Mouse (Mus musculus) hindbrain, embryonic 13.5 days (tissue): ENCODE measurements at regions not wholly inside any gene's neighbourhood (a gene's known extent, or its start where the extent isn't known, plus 50 kb on each side); places are given as distances from the start of the nearest gene placed in this dataset.

Source experiments
- ATAC-seq: fragments of 200-750 bp; cut with Nextera tagmentation; 2 replicates; pipeline ENCODE4 v1.8.0; 2017; ENCODE audit warnings: moderate TSS enrichment; ENCODE audit not compliant: low FRiP score
- H3K27ac ChIP-seq: fragments of 300-500 bp; sonication (generic); 2 replicates; pipeline ENCODE4 v1.5.1; 2015; ENCODE audit warnings: inconsistent platforms, mild to moderate bottlenecking, moderate library complexity
- H3K27me3 ChIP-seq: fragments of 300-500 bp; sonication (generic); 2 replicates; pipeline ENCODE4 v1.6.1; 2015; ENCODE audit warnings: mild to moderate bottlenecking, inconsistent platforms
- H3K36me3 ChIP-seq: fragments of 300-500 bp; sonication (generic); 2 replicates; pipeline ENCODE4 v1.6.1; 2015; ENCODE audit warnings: mild to moderate bottlenecking, inconsistent platforms
- H3K4me1 ChIP-seq: fragments of 300-500 bp; sonication (generic); replicated peaks from 2 replicates; pipeline ENCODE4 v1.6.1; 2015; ENCODE audit warnings: inconsistent platforms
- H3K4me2 ChIP-seq: fragments of 300-500 bp; sonication (generic); 2 replicates; pipeline ENCODE4 v1.6.1; 2015; ENCODE audit warnings: inconsistent platforms, mild to moderate bottlenecking, moderate library complexity
- H3K4me3 ChIP-seq: fragments of 300-500 bp; sonication (generic); 2 replicates; pipeline ENCODE4 v1.5.1; 2015; ENCODE audit warnings: mild to moderate bottlenecking, inconsistent platforms
- H3K9ac ChIP-seq: fragments of 300-500 bp; sonication (generic); 2 replicates; pipeline ENCODE4 v1.6.1; 2015; ENCODE audit warnings: mild to moderate bottlenecking, inconsistent platforms
- H3K9me3 ChIP-seq: fragments of 300-500 bp; sonication (generic); 2 replicates; pipeline ENCODE4 v1.6.1; 2016; ENCODE audit warnings: inconsistent platforms
- WGBS: fragments of 180-500 bp; shearing (Covaris S2); methylation state at CpG from one replicate; pipeline ENCODE4 v1.1.7; 2015; 5-methylcytosine and 5-hydroxymethylcytosine counted together

- H3K9ac ChIP-seq: no peak overlapping the region
- H3K4me2 ChIP-seq: no peak overlapping the region
- no peaks in the 10 kb centered on the region for H3K36me3 ChIP-seq
- no peaks in the 10 kb centered on the region for H3K9me3 ChIP-seq
- H3K27ac ChIP-seq: no peak overlapping the region
- no peaks in the 10 kb centered on the region for H3K27me3 ChIP-seq
- no peaks in the 10 kb centered on the region for H3K4me1 ChIP-seq
- WGBS: 78% methylated on average over 7 of the region's 7 CpGs
- no peak for ATAC-seq
- H3K4me3 ChIP-seq: no peak overlapping the region
These were observed 499.1 kb upstream of the Sox9 start for GRCm38 (mm10) chr11:112282911-112283310.

GRCm38 (mm10) chr11:112298901-112299341 lies 483.1 kb upstream of the Sox9 start:
- Histone ChIP-seq H3K27me3 (no peaks in the 10 kb centered on the region), H3K4me3 (no peak overlapping the region), H3K4me1 (no peaks in the 10 kb centered on the region), H3K27ac (no peak overlapping the region), H3K9me3 (no peaks in the 10 kb centered on the region), H3K4me2 (no peak overlapping the region), H3K36me3 (no peaks in the 10 kb centered on the region), H3K9ac (no peak overlapping the region)
- WGBS: 89% methylated on average over 5 of the region's 5 CpGs
- ATAC-seq: no peak

- H3K36me3 ChIP-seq: no peaks in the 10 kb centered on the region
- no peaks in the 10 kb centered on the region for H3K4me1 ChIP-seq
- H3K4me2 ChIP-seq: no peak overlapping the region
- 79% methylated on average over 2 of the region's 2 CpGs for WGBS
- no peak for ATAC-seq
- H3K4me3 ChIP-seq: no peak overlapping the region
- no peak overlapping the region for H3K9ac ChIP-seq
- no peaks in the 10 kb centered on the region for H3K9me3 ChIP-seq
- H3K27ac ChIP-seq: no peak overlapping the region
- no peaks in the 10 kb centered on the region for H3K27me3 ChIP-seq
These were observed 478.9 kb upstream of the Sox9 start for GRCm38 (mm10) chr11:112303091-112303490.

DNA sequence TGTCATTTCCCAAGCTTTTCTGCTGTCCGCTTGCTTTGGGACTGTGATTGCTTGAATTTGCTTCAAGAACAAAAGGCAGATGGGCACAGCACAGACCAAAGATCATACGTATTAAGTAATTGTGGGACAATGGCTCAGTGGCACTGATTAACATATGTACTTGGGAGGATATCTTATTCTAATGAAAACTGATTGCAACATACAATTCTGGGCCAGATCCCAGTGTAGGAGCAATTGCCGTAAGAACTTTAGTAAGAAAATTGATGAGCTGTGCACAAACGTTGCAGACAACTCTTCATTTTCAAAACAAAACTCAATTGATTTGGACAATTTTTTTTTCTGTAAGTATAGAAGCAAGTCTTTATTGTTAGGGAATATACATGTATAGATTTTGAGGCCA lies 456.2 kb upstream of the Sox9 start:
- Histone ChIP-seq H3K27me3 (no peaks in the 10 kb centered on the region), H3K4me2 (no peak overlapping the region), H3K27ac (no peak overlapping the region), H3K9me3 (no peaks in the 10 kb centered on the region), H3K9ac (no peak overlapping the region), H3K4me3 (no peak overlapping the region), H3K4me1 (no peaks in the 10 kb centered on the region; the same call in 1 of the 2 replicates), H3K36me3 (no peaks in the 10 kb centered on the region)
- WGBS: 85% methylated on average over 4 of the region's 4 CpGs
- no peak for ATAC-seq

DNA sequence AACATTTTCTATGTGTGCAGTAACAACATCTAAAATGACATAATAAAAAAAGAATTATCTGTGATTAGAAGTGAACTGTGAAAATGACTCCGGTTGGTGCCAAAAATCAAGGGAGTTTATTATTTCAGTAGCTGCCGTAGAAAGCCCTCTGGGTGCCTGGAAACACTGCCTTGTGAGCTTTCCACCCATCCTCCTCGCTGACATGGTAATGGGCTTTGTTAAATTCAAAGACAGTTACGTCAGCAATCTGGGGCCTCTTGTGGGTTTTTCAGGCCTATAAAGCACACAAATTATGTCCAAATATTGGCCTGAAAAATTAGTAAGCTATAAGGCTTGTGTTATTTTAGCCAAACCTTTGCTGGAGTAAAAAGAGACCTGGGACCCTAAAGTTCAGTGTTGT lies 454.4 kb upstream of the Sox9 start:
- Histone ChIP-seq H3K27me3 (no peaks in the 10 kb centered on the region), H3K27ac (no peak overlapping the region), H3K4me1 (no peaks in the 10 kb centered on the region; the same call in 1 of the 2 replicates), H3K4me3 (no peak overlapping the region), H3K9ac (no peak overlapping the region), H3K9me3 (no peaks in the 10 kb centered on the region), H3K4me2 (no peak overlapping the region), H3K36me3 (no peaks in the 10 kb centered on the region)
- WGBS: 41% methylated on average over 4 of the region's 4 CpGs
- no peak for ATAC-seq

DNA sequence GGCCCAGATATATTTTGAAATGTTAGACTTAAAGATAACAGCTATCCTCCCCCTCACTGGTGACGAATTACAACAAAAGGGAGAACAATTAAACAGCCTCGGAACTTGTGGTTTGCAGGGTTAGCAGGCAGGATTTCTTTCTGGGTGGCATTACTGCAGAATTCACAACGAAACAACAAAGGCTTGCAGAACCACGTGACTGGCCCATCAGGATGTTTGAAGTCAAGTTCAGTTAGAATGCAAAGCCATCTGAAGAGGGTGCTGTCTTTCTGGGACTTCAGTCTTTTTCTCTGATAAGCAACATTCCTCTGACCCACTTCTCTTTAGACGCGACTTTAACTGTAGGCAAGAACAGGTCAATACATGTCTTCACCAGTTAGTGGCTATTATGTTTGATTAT lies 436.9 kb upstream of the Sox9 start:
- H3K9me3 ChIP-seq: no peaks in the 10 kb centered on the region
- H3K4me2 ChIP-seq: no peak overlapping the region
- no peak overlapping the region for H3K4me3 ChIP-seq
- no peak for ATAC-seq
- H3K27me3 ChIP-seq: no peaks in the 10 kb centered on the region
- H3K36me3 ChIP-seq: no peaks in the 10 kb centered on the region
- no peaks in the 10 kb centered on the region for H3K4me1 ChIP-seq
- H3K9ac ChIP-seq: no peak overlapping the region
- no peak overlapping the region for H3K27ac ChIP-seq
- 61% methylated on average over 6 of the region's 6 CpGs for WGBS

DNA sequence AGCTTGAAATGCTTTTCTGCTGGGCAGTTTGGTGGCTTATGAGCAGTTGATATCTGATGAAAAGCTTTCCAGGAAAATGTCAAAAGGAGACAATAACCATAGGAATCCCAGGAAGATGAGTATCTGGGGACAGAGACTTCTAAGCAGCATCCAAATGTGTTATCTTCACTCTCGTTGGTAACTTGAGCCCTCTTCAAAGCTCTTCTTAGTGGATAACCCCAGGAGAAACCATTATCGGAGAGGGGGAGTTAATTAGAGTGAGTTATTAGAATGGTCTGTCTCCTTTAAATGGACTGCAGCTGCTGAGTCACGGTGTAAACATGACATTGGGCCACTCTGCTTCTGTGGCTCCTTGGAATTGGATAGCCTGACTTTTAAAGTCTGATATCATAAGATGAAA lies 436.4 kb upstream of the Sox9 start:
- 49% methylated on average over 3 of the region's 3 CpGs for WGBS
- H3K9ac ChIP-seq: no peak overlapping the region
- H3K4me2 ChIP-seq: no peak overlapping the region
- no peak for ATAC-seq
- H3K9me3 ChIP-seq: no peaks in the 10 kb centered on the region
- no peaks in the 10 kb centered on the region for H3K36me3 ChIP-seq
- no peak overlapping the region for H3K27ac ChIP-seq
- no peaks in the 10 kb centered on the region for H3K27me3 ChIP-seq
- no peak overlapping the region for H3K4me3 ChIP-seq
- no peaks in the 10 kb centered on the region for H3K4me1 ChIP-seq

- WGBS: 87% methylated on average over 3 of the region's 3 CpGs
- Histone ChIP-seq H3K27ac (no peak overlapping the region), H3K4me3 (no peak overlapping the region), H3K36me3 (no peaks in the 10 kb centered on the region), H3K9me3 (no peaks in the 10 kb centered on the region), H3K27me3 (no peaks in the 10 kb centered on the region), H3K9ac (no peak overlapping the region), H3K4me2 (no peak overlapping the region), H3K4me1 (no peaks in the 10 kb centered on the region)
- ATAC-seq: no peak
These were observed 435.9 kb upstream of the Sox9 start for GRCm38 (mm10) chr11:112346089-112346488.

- Histone ChIP-seq H3K4me2 (no peak overlapping the region), H3K9ac (no peak overlapping the region), H3K4me3 (no peak overlapping the region), H3K4me1 (no peaks in the 10 kb centered on the region), H3K9me3 (no peaks in the 10 kb centered on the region), H3K27ac (no peak overlapping the region), H3K27me3 (no peaks in the 10 kb centered on the region), H3K36me3 (no peaks in the 10 kb centered on the region)
- WGBS: 72% methylated on average over 7 of the region's 7 CpGs
- ATAC-seq: no peak
These were observed 435.5 kb upstream of the Sox9 start for GRCm38 (mm10) chr11:112346532-112346931.

GRCm38 (mm10) chr11:112355311-112355710 lies 426.7 kb upstream of the Sox9 start:
- no peaks in the 10 kb centered on the region for H3K9me3 ChIP-seq
- 86% methylated on average over 3 of the region's 3 CpGs for WGBS
- H3K36me3 ChIP-seq: no peaks in the 10 kb centered on the region
- no peak for ATAC-seq
- H3K4me3 ChIP-seq: no peak overlapping the region
- no peak overlapping the region for H3K9ac ChIP-seq
- H3K4me2 ChIP-seq: no peak overlapping the region
- no peaks in the 10 kb centered on the region for H3K4me1 ChIP-seq
- H3K27ac ChIP-seq: no peak overlapping the region
- no peaks in the 10 kb centered on the region for H3K27me3 ChIP-seq

DNA sequence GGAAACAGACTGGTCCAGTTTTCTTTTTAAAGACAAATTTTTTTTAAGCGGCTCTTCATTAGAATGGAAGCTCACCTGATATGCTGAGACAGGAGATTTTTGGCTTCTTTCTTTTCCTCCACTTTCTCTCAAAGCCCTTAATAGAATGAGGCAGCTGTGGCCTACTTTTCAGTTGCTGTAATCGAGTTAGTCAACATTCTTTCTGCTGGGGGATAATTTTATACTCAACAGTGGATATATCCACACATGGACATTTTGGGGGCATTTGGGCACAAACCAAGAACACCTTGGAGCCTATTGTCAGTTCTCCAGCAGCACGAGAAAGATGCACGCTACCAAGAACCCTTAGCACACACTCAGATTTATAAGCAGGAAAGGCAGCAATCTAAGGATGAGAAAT lies 415.3 kb upstream of the Sox9 start:
- whole genome bisulfite sequencing: 89% methylated on average over 4 of the region's 4 CpGs

GRCm38 (mm10) chr11:112370941-112371340 lies 411.1 kb upstream of the Sox9 start:
- Histone ChIP-seq H3K4me1 (peaks cover 6% of the 10 kb centered on the region), H3K9me3 (no peaks in the 10 kb centered on the region), H3K27ac (no peak overlapping the region), H3K27me3 (no peaks in the 10 kb centered on the region), H3K9ac (no peak overlapping the region), H3K4me2 (no peak overlapping the region), H3K36me3 (no peaks in the 10 kb centered on the region), H3K4me3 (no peak overlapping the region)
- 94% methylated on average over 4 of the region's 4 CpGs for WGBS
- ATAC-seq: no peak

More for the DNA sequence above, 415.3 kb upstream of the Sox9 start:
- Histone ChIP-seq H3K9me3 (no peaks in the 10 kb centered on the region), H3K4me1 (peaks cover 1% of the 10 kb centered on the region; the same call in 1 of the 2 replicates), H3K27me3 (no peaks in the 10 kb centered on the region), H3K4me3 (no peak overlapping the region), H3K9ac (no peak overlapping the region), H3K27ac (no peak overlapping the region), H3K36me3 (no peaks in the 10 kb centered on the region), H3K4me2 (no peak overlapping the region)
- ATAC-seq: no peak

DNA sequence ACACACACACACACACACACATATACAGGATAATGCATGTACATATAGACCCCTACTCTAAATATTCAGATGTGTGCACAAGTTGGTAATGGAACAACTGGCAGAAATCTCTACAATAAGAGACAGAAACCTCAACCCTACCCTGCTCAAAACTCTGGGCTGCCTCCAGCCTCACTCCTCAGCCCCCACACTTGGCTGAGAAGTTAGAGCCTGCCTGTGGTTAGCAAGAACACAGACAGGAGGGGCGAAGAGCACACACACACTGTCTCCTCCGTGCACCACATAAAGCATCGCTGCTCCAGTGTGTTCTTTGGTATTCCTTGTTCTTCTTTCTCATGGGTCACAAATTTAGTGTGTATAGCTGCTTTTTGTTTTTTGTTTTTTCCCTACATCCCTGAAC lies 382.0 kb upstream of the Sox9 start:
- Histone ChIP-seq H3K27ac (no peak overlapping the region), H3K9me3 (no peaks in the 10 kb centered on the region), H3K4me2 (no peak overlapping the region), H3K27me3 (no peaks in the 10 kb centered on the region), H3K4me1 (no peaks in the 10 kb centered on the region), H3K36me3 (no peaks in the 10 kb centered on the region), H3K4me3 (no peak overlapping the region), H3K9ac (no peak overlapping the region)
- WGBS: 90% methylated on average over 3 of the region's 3 CpGs
- no peak for ATAC-seq

GRCm38 (mm10) chr11:112407681-112408080 lies 374.3 kb upstream of the Sox9 start:
- 95% methylated on average over 8 of the region's 8 CpGs for WGBS
- Histone ChIP-seq H3K27me3 (no peaks in the 10 kb centered on the region), H3K4me2 (no peak overlapping the region), H3K4me3 (no peak overlapping the region), H3K4me1 (no peaks in the 10 kb centered on the region), H3K27ac (no peak overlapping the region), H3K36me3 (no peaks in the 10 kb centered on the region), H3K9ac (no peak overlapping the region), H3K9me3 (no peaks in the 10 kb centered on the region)
- ATAC-seq: no peak
